Mouse (Mus musculus) heart, postnatal 0 days (tissue): Measurements from ENCODE around the gene Micu1. TPM values are rescaled to one million over a fixed set of nuclear protein-coding genes. Genes with fewer than 3 reads are reported as not detected.

Experiments
- ATAC-seq: fragments of 200-750 bp; cut with Nextera tagmentation; 2 replicates; pipeline ENCODE4 v1.8.0; 2017; ENCODE audit warnings: low read depth, moderate number of reproducible peaks, moderate library complexity; ENCODE audit not compliant: insufficient read depth
- DNase-seq: peaks from one replicate; pipeline ENCODE4 v3.0.0-alpha.2; 2016; ENCODE audit warnings: low spot score
- H3K27ac ChIP-seq: fragments of 300-500 bp; sonication (generic); 2 replicates; pipeline ENCODE4 v1.5.1; 2014; ENCODE audit warnings: low read depth, mild to moderate bottlenecking
- H3K27me3 ChIP-seq: fragments of 300-500 bp; sonication (generic); 2 replicates; pipeline ENCODE4 v1.6.1; 2014; ENCODE audit warnings: low read length, mixed read lengths; ENCODE audit not compliant: control insufficient read depth, insufficient read depth
- H3K36me3 ChIP-seq: fragments of 300-500 bp; sonication (generic); replicated peaks from 2 replicates; pipeline ENCODE4 v1.6.1; 2014; ENCODE audit warnings: low read length, mixed read lengths; ENCODE audit not compliant: control insufficient read depth, insufficient read depth
- H3K4me1 ChIP-seq: fragments of 300-500 bp; sonication (generic); 2 replicates; pipeline ENCODE4 v1.6.1; 2014; ENCODE audit warnings: antibody characterized with exemption; ENCODE audit not compliant: control insufficient read depth, insufficient read depth
- H3K4me2 ChIP-seq: fragments of 300-500 bp; sonication (generic); 2 replicates; pipeline ENCODE4 v1.6.1; 2014; ENCODE audit warnings: low read depth, mild to moderate bottlenecking, low read length, moderate library complexity
- H3K4me3 ChIP-seq: fragments of 300-500 bp; sonication (generic); 2 replicates; pipeline ENCODE4 v1.5.1; 2014; ENCODE audit warnings: low read depth, low read length
- H3K9ac ChIP-seq: fragments of 300-500 bp; sonication (generic); replicated peaks from 2 replicates; pipeline ENCODE4 v1.6.1; 2014; ENCODE audit warnings: low read depth, low read length, mixed read lengths
- H3K9me3 ChIP-seq: fragments of 300-500 bp; sonication (generic); replicated peaks from 2 replicates; pipeline ENCODE4 v1.6.1; 2016; ENCODE audit warnings: low read length; ENCODE audit not compliant: control insufficient read depth
- CTCF ChIP-seq: IDR thresholded peaks from 2 replicates; pipeline ENCODE4 v1.5.1; 2016; ENCODE audit warnings: antibody characterized with exemption, control low read depth, low read depth
- EP300 ChIP-seq: IDR thresholded peaks from 2 replicates; pipeline ENCODE4 v1.6.1; 2016; ENCODE audit warnings: antibody characterized with exemption, low read depth
- WGBS: fragments of 180-500 bp; shearing (Covaris S2); extraction: QIAGEN DNeasy Blood & Tissue Kit; methylation state at CpG from one replicate; pipeline ENCODE4 v1.1.7; 2014; 5-methylcytosine and 5-hydroxymethylcytosine counted together
- polyA plus RNA-seq: library from polyadenylated mRNA; unstranded; fragments of >200 nt; fragmentation: Nextera tagmentation; extraction: Ambion mirVana; gene quantifications from 2 replicates; pipeline ENCODE4 v1.2.1, GENCODE M21; 2015
- total RNA-seq: library from RNA; depleted of rRNA; stranded (reverse); fragments of >200 nt; gene quantifications from 2 replicates; pipeline ENCODE4 v1.2.3, GENCODE M21; 2014; ENCODE audit warnings: low replicate concordance

The Micu1 gene
- total and polyA plus RNA-seq, 2 experiments from 2014 or later, result 23.9 to 25.0 TPM

- no peak overlapping the region for H3K27ac ChIP-seq
- TF ChIP-seq EP300 (no peak), CTCF (no peak)
- ATAC-seq (no peak), DNase-seq (no peak)
- WGBS, result 83% methylated on average over 5 of the region's 5 CpGs
- H3K27me3 ChIP-seq, result no peaks in the 10 kb centered on the region
- no peak overlapping the region for H3K4me3 ChIP-seq
- H3K4me2 ChIP-seq, result no peak overlapping the region
- peaks cover 20% of the 10 kb centered on the region for H3K36me3 ChIP-seq
- no peak overlapping the region for H3K9ac ChIP-seq
- H3K4me1 ChIP-seq, result no peaks in the 10 kb centered on the region
- no peaks in the 10 kb centered on the region for H3K9me3 ChIP-seq
Measured at GRCm38 (mm10) chr10:59887432-59887831, 185.2 kb downstream of the Micu1 start.

GRCm38 (mm10) chr10:59889339-59889738, 187.1 kb downstream of the Micu1 start:
- H3K27ac ChIP-seq, result no peak overlapping the region
- WGBS, result 84% methylated on average over 7 of the region's 7 CpGs

GRCm38 (mm10) chr10:59889953-59890751, 187.9 kb downstream of the Micu1 start:
- peaks cover 3% of the 10 kb centered on the region; the same call in 1 of the 2 replicates for H3K4me1 ChIP-seq
- H3K4me3 ChIP-seq, result no peak overlapping the region
- no peak for TF ChIP-seq EP300
- TF ChIP-seq CTCF, result no peak
- WGBS, result 86% methylated on average over 15 of the region's 15 CpGs
- H3K4me2 ChIP-seq, result no peak overlapping the region
- H3K9ac ChIP-seq, result no peak overlapping the region
- no peaks in the 10 kb centered on the region for H3K9me3 ChIP-seq
- ATAC-seq (no peak), DNase-seq (no peak)
- H3K36me3 ChIP-seq, result peaks cover 41% of the 10 kb centered on the region
- no peak overlapping the region for H3K27ac ChIP-seq
- H3K27me3 ChIP-seq, result no peaks in the 10 kb centered on the region

More at GRCm38 (mm10) chr10:59889339-59889738, 187.1 kb downstream of the Micu1 start:
- DNase-seq (no peak), ATAC-seq (no peak)
- Histone ChIP-seq H3K4me3 (no peak overlapping the region), H3K9ac (no peak overlapping the region), H3K9me3 (no peaks in the 10 kb centered on the region), H3K4me2 (no peak overlapping the region), H3K4me1 (no peaks in the 10 kb centered on the region), H3K36me3 (peaks cover 36% of the 10 kb centered on the region), H3K27me3 (no peaks in the 10 kb centered on the region)
- no peak for TF ChIP-seq CTCF
- TF ChIP-seq EP300, result no peak

GRCm38 (mm10) chr10:59892977-59893376, 190.7 kb downstream of the Micu1 start:
- H3K9ac ChIP-seq, result no peak overlapping the region
- ATAC-seq (0 out of 2 replicates have a peak, but pooled peaks have one; percentile 22), DNase-seq (peak; percentile 63)
- no peak overlapping the region for H3K4me2 ChIP-seq
- WGBS, result 48% methylated on average over 6 of the region's 6 CpGs
- no peak for TF ChIP-seq EP300
- TF ChIP-seq CTCF, result peak; percentile 99
- peaks cover 14% of the 10 kb centered on the region for H3K4me1 ChIP-seq
- no peaks in the 10 kb centered on the region for H3K9me3 ChIP-seq
- peaks cover 66% of the 10 kb centered on the region for H3K36me3 ChIP-seq
- no peak overlapping the region for H3K27ac ChIP-seq
- no peaks in the 10 kb centered on the region for H3K27me3 ChIP-seq
- no peak overlapping the region for H3K4me3 ChIP-seq

- Histone ChIP-seq H3K9me3 (no peaks in the 10 kb centered on the region), H3K4me1 (peaks cover 29% of the 10 kb centered on the region), H3K4me3 (no peak overlapping the region), H3K27me3 (no peaks in the 10 kb centered on the region), H3K36me3 (peaks cover 70% of the 10 kb centered on the region), H3K4me2 (no peak overlapping the region), H3K9ac (no peak overlapping the region), H3K27ac (no peak overlapping the region)
- DNase-seq, result peak; percentile 86
- TF ChIP-seq EP300, result no peak
- peak; percentile 98 for TF ChIP-seq CTCF
- peak; percentile 26; the same call in 1 of the 2 replicates for ATAC-seq
- 80% methylated on average over 25 of the region's 25 CpGs for WGBS
Measured at GRCm38 (mm10) chr10:59894251-59895160, 192.2 kb downstream of the Micu1 start.
